Mouse (Mus musculus) forebrain, embryonic 15.5 days (tissue): ENCODE results near the gene Ubd. TPM values are rescaled to one million over a fixed set of nuclear protein-coding genes. Genes with fewer than 3 reads are reported as not detected.
"Not testable (repeated sequence)": the region's sequence is repeated elsewhere in the genome, so short reads cannot be mapped to it uniquely, and the experiment has no call there.

Experiments used
- ATAC-seq: fragments of 200-750 bp; cut with Nextera tagmentation; replicated peaks from 2 replicates; pipeline ENCODE4 v1.8.0; 2017; ENCODE audit warnings: mild to moderate bottlenecking, moderate TSS enrichment, moderate library complexity
- H3K27ac ChIP-seq: fragments of 300-500 bp; sonication (generic); replicated peaks from 2 replicates; pipeline ENCODE4 v1.5.1; 2015; ENCODE audit warnings: mild to moderate bottlenecking, inconsistent platforms
- H3K27me3 ChIP-seq: fragments of 300-500 bp; sonication (generic); 2 replicates; pipeline ENCODE4 v1.6.1; 2015; ENCODE audit warnings: inconsistent platforms
- H3K36me3 ChIP-seq: fragments of 300-500 bp; sonication (generic); 2 replicates; pipeline ENCODE4 v1.6.1; 2015; ENCODE audit warnings: mild to moderate bottlenecking, inconsistent platforms
- H3K4me1 ChIP-seq: fragments of 300-500 bp; sonication (generic); 2 replicates; pipeline ENCODE4 v1.6.1; 2015; ENCODE audit warnings: inconsistent platforms
- H3K4me2 ChIP-seq: fragments of 300-500 bp; sonication (generic); replicated peaks from 2 replicates; pipeline ENCODE4 v1.6.1; 2015; ENCODE audit warnings: mild to moderate bottlenecking, inconsistent platforms
- H3K4me3 ChIP-seq: fragments of 300-500 bp; sonication (generic); 2 replicates; pipeline ENCODE4 v1.5.1; 2015; ENCODE audit warnings: mild to moderate bottlenecking, inconsistent platforms
- H3K9ac ChIP-seq: fragments of 300-500 bp; sonication (generic); replicated peaks from 2 replicates; pipeline ENCODE4 v1.6.1; 2015; ENCODE audit warnings: mild to moderate bottlenecking, inconsistent platforms
- H3K9me3 ChIP-seq: fragments of 300-500 bp; sonication (generic); 2 replicates; pipeline ENCODE4 v1.6.1; 2016; ENCODE audit warnings: inconsistent platforms
- WGBS: fragments of 180-500 bp; shearing (Covaris S2); methylation state at CpG from one replicate; pipeline ENCODE4 v1.1.7; 2015; ENCODE audit warnings: mixed read lengths; 5-methylcytosine and 5-hydroxymethylcytosine counted together
- polyA plus RNA-seq: library from polyadenylated mRNA; unstranded; fragments of >200 nt; fragmentation: Nextera tagmentation; extraction: Ambion mirVana; gene quantifications from 2 replicates; pipeline ENCODE4 v1.2.1, GENCODE M21; 2015

Gene Ubd
- polyA plus RNA-seq, 1 experiment from 2014 or later, result not detected

DNA sequence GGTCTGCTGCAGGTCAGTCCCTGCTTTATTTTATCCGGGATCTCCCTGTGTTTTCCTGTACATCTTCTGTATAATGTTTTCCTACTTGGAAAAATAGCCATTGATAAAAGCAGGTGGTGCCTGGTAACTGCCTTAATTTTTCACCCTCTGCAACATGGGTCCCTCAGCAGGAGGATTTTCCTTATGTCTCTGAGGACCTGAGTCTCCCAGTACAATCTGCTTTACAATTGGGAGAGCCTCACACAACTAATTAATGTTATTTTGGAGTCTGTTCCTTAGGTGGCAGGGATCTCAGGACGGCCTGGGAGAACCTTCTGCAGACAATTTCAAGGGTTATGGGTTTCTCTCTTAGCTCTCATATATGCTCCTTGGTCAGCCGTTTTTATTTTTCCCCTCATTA lies 19.3 kb downstream of the Ubd start, which contains the start of gene Olfr95:
Gene Olfr95, minus strand, starts transcription at position 101 of the 400 bp plus-strand sequence.
- Histone ChIP-seq H3K27ac (no peak within 1 kb of the TSS), H3K4me2 (no peak within 1 kb of the TSS), H3K27me3 (peaks cover 8% of the 10 kb centered on the region), H3K4me1 (peaks cover 6% of the 10 kb centered on the region), H3K9ac (no peak within 1 kb of the TSS), H3K4me3 (no peak within 1 kb of the TSS), H3K36me3 (no peaks in the 10 kb centered on the region), H3K9me3 (no peaks in the 10 kb centered on the region)
- WGBS, result 74% methylated on average over 3 of the region's 3 CpGs
- ATAC-seq, result no peak

DNA sequence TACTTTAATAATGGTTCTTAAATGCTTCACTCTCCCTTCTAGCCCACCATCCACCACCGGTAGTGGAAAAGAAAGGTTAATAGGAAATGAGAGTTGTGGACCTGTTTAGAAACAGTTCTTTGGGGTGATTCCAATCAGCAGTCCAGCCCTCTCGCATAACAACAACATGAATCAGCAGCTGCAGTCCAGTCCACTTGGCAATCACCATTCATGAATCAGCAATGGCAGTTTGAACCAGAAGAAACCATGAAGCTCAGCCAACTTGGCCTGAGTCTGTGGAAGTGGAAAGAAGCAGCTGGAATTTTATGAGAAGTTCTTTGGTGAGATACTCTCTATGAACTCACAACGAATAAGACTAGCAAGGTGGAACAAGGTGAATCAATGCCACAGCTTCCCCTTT lies 24.8 kb downstream of the Ubd start:
- WGBS, result 89% methylated on average over 3 of the region's 3 CpGs
- no peak overlapping the region for H3K4me3 ChIP-seq

GRCm38 (mm10) chr17:37219846-37220245 lies 26.2 kb downstream of the Ubd start, which contains the start of gene Olfr96:
Gene Olfr96 (plus strand): TSS chr17:37220146.
- no peak within 1 kb of the TSS for H3K4me3 ChIP-seq
- H3K36me3 ChIP-seq, result no peaks in the 10 kb centered on the region
- no peaks in the 10 kb centered on the region for H3K9me3 ChIP-seq
- WGBS, result 58% methylated on average over 4 of the region's 4 CpGs
- no peaks in the 10 kb centered on the region for H3K4me1 ChIP-seq
- H3K4me2 ChIP-seq, result no peak within 1 kb of the TSS
- H3K27ac ChIP-seq, result no peak within 1 kb of the TSS
- no peaks in the 10 kb centered on the region for H3K27me3 ChIP-seq
- no peak for ATAC-seq
- H3K9ac ChIP-seq, result no peak within 1 kb of the TSS

More for the DNA sequence above, 24.8 kb downstream of the Ubd start:
- no peak overlapping the region for H3K27ac ChIP-seq
- no peaks in the 10 kb centered on the region for H3K9me3 ChIP-seq
- no peak for ATAC-seq
- no peaks in the 10 kb centered on the region for H3K27me3 ChIP-seq
- no peaks in the 10 kb centered on the region for H3K36me3 ChIP-seq
- no peak overlapping the region for H3K9ac ChIP-seq
- H3K4me1 ChIP-seq, result no peaks in the 10 kb centered on the region
- no peak overlapping the region for H3K4me2 ChIP-seq

- ATAC-seq, result no peak
- H3K4me2 ChIP-seq, result no peak overlapping the region
- H3K9ac ChIP-seq, result no peak overlapping the region
- no peaks in the 10 kb centered on the region for H3K36me3 ChIP-seq
- 33% methylated on average over 1 of the region's 1 CpGs for WGBS
- H3K27ac ChIP-seq, result no peak overlapping the region
- no peaks in the 10 kb centered on the region for H3K4me1 ChIP-seq
- no peaks in the 10 kb centered on the region for H3K9me3 ChIP-seq
- H3K4me3 ChIP-seq, result no peak overlapping the region
- H3K27me3 ChIP-seq, result no peaks in the 10 kb centered on the region
Measured at GRCm38 (mm10) chr17:37221879-37222278, 28.2 kb downstream of the Ubd start.

DNA sequence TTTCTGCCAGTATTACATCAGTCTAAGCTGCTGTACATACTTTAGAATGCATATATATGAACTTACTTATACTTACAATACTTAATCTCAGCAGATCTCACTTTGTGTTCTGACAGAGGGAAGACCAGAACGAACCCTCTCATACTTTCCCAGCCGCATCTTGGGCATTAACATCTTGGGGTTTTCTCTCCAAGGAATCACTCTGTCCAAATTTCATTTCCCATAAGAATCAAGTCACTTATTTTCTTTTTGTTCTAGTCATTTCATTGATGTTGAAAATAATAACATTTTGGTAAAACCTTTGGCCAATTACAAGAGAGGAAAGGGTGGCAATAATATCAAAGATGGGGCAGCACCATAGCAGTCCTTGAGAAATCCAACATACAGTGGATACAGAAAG lies 43.5 kb downstream of the Ubd start, which contains the start of gene Olfr97:
Gene Olfr97, minus strand, starts transcription at position 101 of the 400 bp plus-strand sequence.
- H3K4me1 ChIP-seq, H3K27me3 ChIP-seq, H3K4me2 ChIP-seq, H3K36me3 ChIP-seq, ATAC-seq, H3K9ac ChIP-seq, H3K4me3 ChIP-seq, H3K9me3 ChIP-seq, H3K27ac ChIP-seq: not testable (repeated sequence)
- WGBS, result 88% methylated on average over 2 of the region's 2 CpGs

GRCm38 (mm10) chr17:37242198-37242597 lies 48.5 kb downstream of the Ubd start:
- H3K36me3 ChIP-seq, result no peaks in the 10 kb centered on the region
- 64% methylated on average over 3 of the region's 3 CpGs for WGBS
- no peak overlapping the region for H3K4me2 ChIP-seq
- H3K4me3 ChIP-seq, result no peak overlapping the region
- H3K9ac ChIP-seq, result no peak overlapping the region
- H3K27ac ChIP-seq, result no peak overlapping the region
- ATAC-seq, result no peak
- H3K27me3 ChIP-seq, result no peaks in the 10 kb centered on the region
- H3K4me1 ChIP-seq, result no peaks in the 10 kb centered on the region
- H3K9me3 ChIP-seq, result no peaks in the 10 kb centered on the region

Other genes with a start within 250 kb of the Ubd start
- 156 and 164 TPM in 2 replicates for gene Ppp1r11, start 242.2 kb upstream of the Ubd start, polyA plus RNA-seq
- 71.2 and 74.1 TPM in 2 replicates for gene Znrd1, start 235.3 kb upstream of the Ubd start, polyA plus RNA-seq
- gene Znrd1as, start 235.3 kb upstream of the Ubd start, polyA plus RNA-seq, result 5.1 and 5.9 TPM in 2 replicates
- 0.37 TPM in 1 of 2 replicates, not detected in the other for gene 2410137M14Rik, start 212.7 kb upstream of the Ubd start, polyA plus RNA-seq
- gene H2-M5, start 204.4 kb upstream of the Ubd start, polyA plus RNA-seq, result 2.0 TPM in 2 replicates
- 329 and 340 TPM in 2 replicates for gene Zfp57, start 192.7 kb upstream of the Ubd start, polyA plus RNA-seq
- 1.9 and 2.4 TPM in 2 replicates for gene Mog, start 170.5 kb upstream of the Ubd start, polyA plus RNA-seq
- 50.9 and 53.1 TPM in 2 replicates for gene Gabbr1, start 147.9 kb upstream of the Ubd start, polyA plus RNA-seq
- not detected in 2 replicates for gene Olfr90, start 105.4 kb upstream of the Ubd start, polyA plus RNA-seq
- not detected in 2 replicates for gene Olfr91, start 95.6 kb upstream of the Ubd start, polyA plus RNA-seq
- gene Olfr92, start 73.8 kb upstream of the Ubd start, polyA plus RNA-seq, result not detected in 2 replicates
- gene Olfr93, start 32.4 kb upstream of the Ubd start, polyA plus RNA-seq, result not detected in 2 replicates
- gene Olfr94, start 7.1 kb downstream of the Ubd start, polyA plus RNA-seq, result not detected in 2 replicates
- gene Olfr95, start 19.2 kb downstream of the Ubd start, polyA plus RNA-seq, result not detected in 2 replicates
- gene Olfr96, start 26.3 kb downstream of the Ubd start, polyA plus RNA-seq, result not detected in 2 replicates
- gene Olfr97, start 43.4 kb downstream of the Ubd start, polyA plus RNA-seq, result not detected in 2 replicates
- gene Olfr98, start 69.9 kb downstream of the Ubd start, polyA plus RNA-seq, result not detected in 2 replicates
- gene H2-M3, start 76.3 kb downstream of the Ubd start, polyA plus RNA-seq, result 0.61 and 1.0 TPM in 2 replicates
- not detected in 2 replicates for gene Olfr99, start 89.6 kb downstream of the Ubd start, polyA plus RNA-seq
- gene Olfr101, start 110.4 kb downstream of the Ubd start, polyA plus RNA-seq, result not detected in 2 replicates
- gene Olfr102, start 123.2 kb downstream of the Ubd start, polyA plus RNA-seq, result not detected in 2 replicates
- gene Olfr103, start 145.8 kb downstream of the Ubd start, polyA plus RNA-seq, result not detected in 2 replicates
- not detected in 2 replicates for gene Olfr104-ps, start 165.7 kb downstream of the Ubd start, polyA plus RNA-seq
- gene Olfr105-ps, start 185.1 kb downstream of the Ubd start, polyA plus RNA-seq, result not detected in 2 replicates
- not detected in 2 replicates for gene Olfr106-ps, start 196.5 kb downstream of the Ubd start, polyA plus RNA-seq
- gene Olfr107, start 205.3 kb downstream of the Ubd start, polyA plus RNA-seq, result not detected in 2 replicates